In the genomic region with DNA sequence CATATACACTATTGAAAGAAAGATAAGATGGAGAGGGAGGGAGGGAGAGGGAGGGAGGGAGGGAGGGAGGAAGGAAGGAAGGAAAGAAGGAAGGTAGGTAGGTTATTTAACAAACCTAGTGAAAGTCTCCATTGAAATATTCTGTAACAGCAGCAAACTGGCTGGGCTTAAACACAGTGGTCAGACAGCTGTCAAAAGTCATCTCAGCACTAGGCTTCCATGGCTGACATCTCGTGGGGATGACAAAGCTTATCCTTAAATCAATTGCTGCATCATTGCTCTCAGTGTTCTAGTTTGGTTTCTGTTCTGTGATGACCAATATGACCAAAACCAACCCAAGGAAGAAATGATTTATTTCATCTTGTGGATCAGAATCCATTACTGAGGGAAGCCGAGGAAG, we compare ENCODE assay signal across 30 mouse cellular contexts.
"Had no signal": no experiment of that assay in that cellular context is flagged by ENCODE, and none has a peak within 500 bp of the region (broad histone marks: within the 10 kb centered on the region; RNA-seq: fewer than 3 reads in every experiment).

No protein-coding gene starts in this region.

- H3K4me3 ChIP-seq: limb, embryonic 10.5 days; limb, embryonic 12.5 days; limb, embryonic 13.5 days; limb, embryonic 15.5 days; liver, embryonic 12.5 days; liver, embryonic 13.5 days; liver, embryonic 15.5 days; lung, embryonic 15.5 days; megakaryocyte, embryonic 14.5 days; midbrain, embryonic 10.5 days; midbrain, embryonic 12.5 days; midbrain, embryonic 15.5 days; neural tube, embryonic 12.5 days had no signal

- H3K4me1 ChIP-seq: liver, embryonic 12.5 days; liver, embryonic 13.5 days; liver, embryonic 15.5 days; lung, embryonic 15.5 days; megakaryocyte, embryonic 14.5 days; midbrain, embryonic 12.5 days; midbrain, embryonic 15.5 days; neural tube, embryonic 12.5 days had no signal

- ATAC-seq: liver, embryonic 12.5 days; liver, postnatal 0 days; lung, postnatal 0 days; midbrain, embryonic 15.5 days; midbrain, embryonic 16.5 days had no signal

- H3K36me3 ChIP-seq: limb, embryonic 10.5 days; limb, embryonic 12.5 days; limb, embryonic 13.5 days; limb, embryonic 15.5 days; liver, embryonic 12.5 days; liver, embryonic 13.5 days; liver, embryonic 15.5 days; lung, embryonic 15.5 days; midbrain, embryonic 10.5 days; midbrain, embryonic 12.5 days; midbrain, embryonic 15.5 days; neural tube, embryonic 12.5 days had no signal

- H3K9me3 ChIP-seq: limb, embryonic 10.5 days; limb, embryonic 15.5 days; liver, embryonic 12.5 days; liver, embryonic 13.5 days; liver, embryonic 15.5 days; lung, embryonic 15.5 days; midbrain, embryonic 10.5 days; midbrain, embryonic 12.5 days; midbrain, embryonic 15.5 days; neural tube, embryonic 12.5 days had no signal

- H3K4me2 ChIP-seq: limb, embryonic 12.5 days; limb, embryonic 13.5 days; limb, embryonic 15.5 days; liver, embryonic 11.5 days; liver, embryonic 12.5 days; liver, embryonic 13.5 days; liver, embryonic 15.5 days; lung, embryonic 14.5 days; lung, embryonic 15.5 days; midbrain, embryonic 11.5 days; midbrain, embryonic 12.5 days; midbrain, embryonic 15.5 days; neural tube, embryonic 12.5 days had no signal

- H3K27ac ChIP-seq: limb, embryonic 13.5 days; limb, embryonic 15.5 days; liver, embryonic 12.5 days; liver, embryonic 13.5 days; liver, embryonic 14.5 days; liver, embryonic 15.5 days; lung, embryonic 15.5 days; macrophage; midbrain, embryonic 10.5 days; midbrain, embryonic 12.5 days; midbrain, embryonic 15.5 days; neural tube, embryonic 12.5 days had no signal

- H3K9ac ChIP-seq: limb, embryonic 12.5 days; limb, embryonic 13.5 days; limb, embryonic 15.5 days; liver, embryonic 12.5 days; liver, embryonic 13.5 days; liver, embryonic 14.5 days; liver, embryonic 15.5 days; liver, postnatal 0 days; lung, embryonic 14.5 days; lung, embryonic 15.5 days; midbrain, embryonic 12.5 days; midbrain, embryonic 15.5 days; neural tube, embryonic 12.5 days had no signal

- DNase-seq: left cerebral cortex, postnatal 4 days; liver; liver, embryonic 13.5 days; liver, postnatal 0 days; lung, adult 18-20 months; lung, adult 2 months; lung, embryonic 14.5 days; lung, postnatal 10 days; lung, postnatal 14 days; lung, postnatal 36 days; lung, postnatal 4 days; midbrain, embryonic 14.5 days had no signal

- H3K27me3 ChIP-seq: limb, embryonic 12.5 days; limb, embryonic 13.5 days; limb, embryonic 15.5 days; liver, embryonic 12.5 days; liver, embryonic 13.5 days; liver, embryonic 15.5 days; lung, embryonic 15.5 days; megakaryocyte, embryonic 14.5 days; midbrain, embryonic 12.5 days; midbrain, embryonic 15.5 days; neural tube, embryonic 12.5 days had no signal
